Mouse (Mus musculus) intestine, embryonic 16.5 days (tissue): ENCODE results near the gene Cyb5rl. TPM values are rescaled to one million over a fixed set of nuclear protein-coding genes. Genes with fewer than 3 reads are reported as not detected.

Experiments
- ATAC-seq: fragments of 200-750 bp; cut with Nextera tagmentation; 2 replicates; pipeline ENCODE4 v1.8.0; 2017; ENCODE audit warnings: moderate TSS enrichment, moderate library complexity
- H3K27ac ChIP-seq: fragments of 300-500 bp; sonication (generic); 2 replicates; pipeline ENCODE4 v1.5.1; 2014; ENCODE audit warnings: mild to moderate bottlenecking, low read length
- H3K27me3 ChIP-seq: fragments of 300-500 bp; sonication (generic); replicated peaks from 2 replicates; pipeline ENCODE4 v1.6.1; 2014; ENCODE audit warnings: low read length, control low read depth, mixed read lengths; ENCODE audit not compliant: control insufficient read depth, insufficient read depth
- H3K36me3 ChIP-seq: fragments of 300-500 bp; sonication (generic); 2 replicates; pipeline ENCODE4 v1.6.1; 2014; ENCODE audit warnings: low read length, control low read depth; ENCODE audit not compliant: control insufficient read depth, insufficient read depth
- H3K4me1 ChIP-seq: fragments of 300-500 bp; sonication (generic); 2 replicates; pipeline ENCODE4 v1.6.1; 2014; ENCODE audit warnings: low read length, control low read depth, mixed read lengths; ENCODE audit not compliant: control insufficient read depth, insufficient read depth
- H3K4me2 ChIP-seq: fragments of 300-500 bp; sonication (generic); 2 replicates; pipeline ENCODE4 v1.6.1; 2014; ENCODE audit warnings: low read depth, low read length, control low read depth
- H3K4me3 ChIP-seq: fragments of 300-500 bp; sonication (generic); 2 replicates; pipeline ENCODE4 v1.5.1; 2014; ENCODE audit warnings: mild to moderate bottlenecking, low read length
- H3K9ac ChIP-seq: fragments of 300-500 bp; sonication (generic); 2 replicates; pipeline ENCODE4 v1.6.1; 2014; ENCODE audit warnings: low read depth, low read length
- H3K9me3 ChIP-seq: fragments of 300-500 bp; sonication (generic); 2 replicates; pipeline ENCODE4 v1.6.1; 2016; ENCODE audit warnings: low read length, control low read depth; ENCODE audit not compliant: control insufficient read depth
- WGBS: fragments of 180-500 bp; shearing (Covaris S2); extraction: QIAGEN DNeasy Blood & Tissue Kit; methylation state at CpG from one replicate; pipeline ENCODE4 v1.1.7; 2014; 5-methylcytosine and 5-hydroxymethylcytosine counted together
- polyA plus RNA-seq: library from polyadenylated mRNA; unstranded; fragments of >200 nt; fragmentation: Nextera tagmentation; extraction: Ambion mirVana; gene quantifications from 2 replicates; pipeline ENCODE4 v1.2.1, GENCODE M21; 2015

Cyb5rl gene
- polyA plus RNA-seq, 1 experiment from 2014 or later, result 7.2 TPM

DNA sequence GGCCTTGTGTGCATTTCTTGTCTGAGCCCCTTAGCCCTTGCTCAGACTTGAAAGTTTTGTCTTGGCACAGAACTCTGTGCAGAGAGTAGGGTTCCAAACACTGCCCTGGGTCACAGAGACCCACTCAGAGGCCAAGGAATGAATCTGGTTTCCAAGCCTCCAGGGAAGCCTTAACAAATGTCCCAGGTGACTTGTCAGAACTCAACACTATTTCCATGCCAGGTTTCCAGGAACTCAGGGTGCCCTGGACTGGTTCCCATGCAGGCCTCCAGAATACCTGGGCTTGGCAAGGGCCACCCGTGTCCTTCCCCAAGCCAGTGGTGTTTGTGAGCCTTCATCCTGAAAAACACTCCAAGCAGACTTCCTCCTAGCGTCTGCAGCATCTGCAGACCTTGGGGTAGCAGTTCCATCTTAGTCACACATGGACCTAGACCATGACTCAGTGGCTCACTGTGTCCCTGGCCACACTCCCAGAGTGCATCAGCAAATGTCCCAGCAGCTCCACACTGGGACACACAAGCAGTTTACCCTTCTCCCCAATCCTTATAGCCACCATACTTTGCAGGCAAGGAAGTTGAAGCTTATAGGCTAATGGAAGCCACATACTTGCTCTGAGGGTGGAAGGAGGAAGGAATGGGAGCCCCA, 51.1 kb downstream of the Cyb5rl start:
- Histone ChIP-seq H3K4me1 (peaks cover 4% of the 10 kb centered on the region; the same call in 1 of the 2 replicates), H3K9me3 (no peaks in the 10 kb centered on the region), H3K36me3 (no peaks in the 10 kb centered on the region), H3K9ac (no peak overlapping the region), H3K4me3 (no peak overlapping the region), H3K27ac (no peak overlapping the region), H3K27me3 (no peaks in the 10 kb centered on the region), H3K4me2 (no peak overlapping the region)
- WGBS, result 90% methylated on average over 2 of the region's 2 CpGs
- no peak for ATAC-seq

DNA sequence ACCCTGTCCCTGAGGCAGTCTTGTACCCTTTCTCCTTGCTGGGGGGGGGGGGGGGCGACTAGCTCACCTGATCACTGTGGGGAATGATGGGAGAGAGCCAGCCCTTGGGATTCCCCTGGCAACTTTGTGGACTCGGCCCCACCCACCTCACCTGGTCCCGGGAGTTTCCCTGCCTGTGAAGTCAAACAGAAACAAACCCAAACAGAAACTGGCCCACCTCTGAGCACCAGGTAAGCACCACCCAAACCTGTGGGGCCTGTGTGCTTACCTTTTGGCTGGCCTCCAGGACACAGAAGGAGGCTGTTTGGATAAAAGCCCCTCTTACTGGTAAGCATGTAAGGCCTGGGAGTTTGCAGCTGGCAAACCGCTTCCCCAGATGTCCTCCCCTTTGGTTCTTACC, 52.3 kb downstream of the Cyb5rl start:
- no peak for ATAC-seq
- no peaks in the 10 kb centered on the region for H3K9me3 ChIP-seq
- H3K4me1 ChIP-seq, result peaks cover 5% of the 10 kb centered on the region; the same call in 1 of the 2 replicates
- H3K9ac ChIP-seq, result no peak overlapping the region
- 49% methylated on average over 4 of the region's 4 CpGs for WGBS
- H3K27me3 ChIP-seq, result no peaks in the 10 kb centered on the region
- H3K36me3 ChIP-seq, result no peaks in the 10 kb centered on the region
- no peak overlapping the region for H3K4me3 ChIP-seq
- H3K27ac ChIP-seq, result no peak overlapping the region
- no peak overlapping the region for H3K4me2 ChIP-seq

DNA sequence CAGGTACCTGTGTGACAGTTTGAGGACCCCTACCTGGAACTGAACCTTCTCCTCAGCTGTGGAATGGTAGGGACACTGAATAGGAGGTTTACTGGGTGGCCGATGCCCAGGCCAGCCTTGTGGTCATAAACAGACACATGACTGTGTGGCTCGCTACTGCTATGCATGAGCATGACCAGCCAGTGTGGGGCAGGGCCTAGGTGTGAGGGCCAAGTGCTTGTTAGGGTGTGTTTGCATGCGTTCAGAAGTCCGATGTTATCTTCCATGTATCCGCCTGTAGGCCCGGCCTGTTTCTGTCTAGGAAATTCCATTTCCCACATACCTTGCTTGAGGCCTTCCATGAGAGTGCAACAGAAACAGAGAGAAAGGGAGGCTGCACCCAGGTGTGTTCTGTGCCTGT, 53.9 kb downstream of the Cyb5rl start:
- Histone ChIP-seq H3K4me1 (peaks cover 7% of the 10 kb centered on the region; the same call in 1 of the 2 replicates), H3K9ac (no peak overlapping the region), H3K27me3 (no peaks in the 10 kb centered on the region), H3K36me3 (no peaks in the 10 kb centered on the region), H3K9me3 (no peaks in the 10 kb centered on the region), H3K4me3 (no peak overlapping the region), H3K4me2 (no peak overlapping the region), H3K27ac (no peak overlapping the region)
- WGBS, result 69% methylated on average over 6 of the region's 6 CpGs
- ATAC-seq, result peak; percentile 46

- H3K4me3 ChIP-seq, result no peak overlapping the region
- H3K9ac ChIP-seq, result no peak overlapping the region
- peak; percentile 10; the same call in 1 of the 2 replicates for ATAC-seq
- H3K27me3 ChIP-seq, result no peaks in the 10 kb centered on the region
- H3K36me3 ChIP-seq, result no peaks in the 10 kb centered on the region
- H3K4me1 ChIP-seq, result peaks cover 7% of the 10 kb centered on the region; the same call in 1 of the 2 replicates
- no peaks in the 10 kb centered on the region for H3K9me3 ChIP-seq
- no peak overlapping the region for H3K4me2 ChIP-seq
- WGBS, result 57% methylated on average over 12 of the region's 12 CpGs
- H3K27ac ChIP-seq, result no peak overlapping the region
Measured at GRCm38 (mm10) chr4:107121165-107121943, 54.6 kb downstream of the Cyb5rl start.

GRCm38 (mm10) chr4:107124376-107124775, 57.6 kb downstream of the Cyb5rl start:
- Histone ChIP-seq H3K9ac (no peak overlapping the region), H3K4me2 (no peak overlapping the region), H3K4me1 (peaks cover 22% of the 10 kb centered on the region), H3K27me3 (no peaks in the 10 kb centered on the region), H3K27ac (no peak overlapping the region), H3K4me3 (no peak overlapping the region), H3K9me3 (no peaks in the 10 kb centered on the region), H3K36me3 (no peaks in the 10 kb centered on the region)
- WGBS, result 56% methylated on average over 7 of the region's 7 CpGs
- ATAC-seq, result no peak

DNA sequence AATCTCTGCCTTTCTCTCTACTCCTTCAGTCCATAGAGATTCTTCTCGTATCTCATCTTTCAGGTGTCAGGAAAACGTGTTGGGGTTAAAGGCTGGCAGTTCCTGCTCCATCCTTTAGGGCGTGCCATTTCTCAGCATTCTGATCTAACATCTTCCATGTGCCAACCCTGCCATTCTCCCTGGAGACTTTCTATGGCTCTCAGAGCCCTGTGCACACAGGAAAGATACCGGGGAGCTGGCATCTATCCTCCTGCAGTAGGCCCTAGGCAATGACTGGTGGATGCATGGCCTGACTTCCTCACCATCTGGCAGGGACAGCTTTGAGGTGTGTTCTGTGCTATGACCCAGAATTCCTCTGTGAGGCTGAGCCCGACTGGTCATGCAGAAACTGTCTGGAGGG, 58.3 kb downstream of the Cyb5rl start:
- no peak overlapping the region for H3K27ac ChIP-seq
- H3K4me3 ChIP-seq, result no peak overlapping the region
- no peak overlapping the region for H3K4me2 ChIP-seq
- no peak overlapping the region for H3K9ac ChIP-seq
- no peaks in the 10 kb centered on the region for H3K36me3 ChIP-seq
- H3K4me1 ChIP-seq, result peaks cover 22% of the 10 kb centered on the region
- 65% methylated on average over 5 of the region's 5 CpGs for WGBS
- no peak for ATAC-seq
- H3K27me3 ChIP-seq, result no peaks in the 10 kb centered on the region
- no peaks in the 10 kb centered on the region for H3K9me3 ChIP-seq

- no peak for ATAC-seq
- no peaks in the 10 kb centered on the region for H3K9me3 ChIP-seq
- H3K4me2 ChIP-seq, result no peak overlapping the region
- no peak overlapping the region for H3K4me3 ChIP-seq
- H3K9ac ChIP-seq, result 0 out of 2 replicates have a peak overlapping the region, but pooled peaks have one; percentile 6
- H3K27ac ChIP-seq, result no peak overlapping the region
- H3K4me1 ChIP-seq, result peaks cover 18% of the 10 kb centered on the region
- H3K27me3 ChIP-seq, result no peaks in the 10 kb centered on the region
- no peaks in the 10 kb centered on the region for H3K36me3 ChIP-seq
- WGBS, result 62% methylated on average over 10 of the region's 10 CpGs
Measured at GRCm38 (mm10) chr4:107126389-107126788, 59.6 kb downstream of the Cyb5rl start.

DNA sequence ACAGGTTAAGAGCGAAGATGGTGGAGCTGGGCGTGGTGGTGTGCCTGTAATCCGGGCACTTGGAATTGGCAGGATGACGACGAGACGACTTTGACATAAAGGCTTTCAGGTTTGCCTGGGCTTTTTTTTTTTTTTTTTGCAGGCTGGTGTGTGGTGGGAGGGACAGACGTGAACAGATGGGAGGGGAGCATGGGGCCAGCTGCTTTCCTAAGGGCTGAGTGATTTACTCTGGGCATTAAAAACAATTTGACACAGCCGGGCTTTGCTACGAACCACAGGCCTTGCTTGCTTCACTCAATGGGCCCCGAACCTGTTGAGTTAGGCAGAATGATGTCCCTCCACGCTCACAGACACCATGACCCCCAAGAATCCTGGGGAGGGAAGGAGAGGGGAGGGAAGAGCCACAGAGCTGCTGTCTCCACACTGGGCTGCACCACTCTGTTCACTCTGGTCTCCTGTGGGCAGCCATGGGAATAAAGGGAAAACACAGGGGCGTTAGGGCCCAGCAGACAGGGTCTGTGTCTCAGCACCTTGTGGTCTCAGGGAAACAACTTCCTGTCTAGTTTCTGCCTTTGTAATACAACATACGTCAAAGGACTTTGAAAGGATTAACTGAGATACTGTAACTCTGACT, 60.2 kb downstream of the Cyb5rl start:
- Histone ChIP-seq H3K4me2 (no peak overlapping the region), H3K36me3 (no peaks in the 10 kb centered on the region), H3K27ac (peak overlapping the region; percentile 59), H3K4me1 (peaks cover 18% of the 10 kb centered on the region), H3K27me3 (no peaks in the 10 kb centered on the region), H3K9ac (0 out of 2 replicates have a peak overlapping the region, but pooled peaks have one; percentile 33), H3K9me3 (no peaks in the 10 kb centered on the region), H3K4me3 (no peak overlapping the region)
- WGBS, result 52% methylated on average over 13 of the region's 13 CpGs
- no peak for ATAC-seq

GRCm38 (mm10) chr4:107127901-107128669, 61.3 kb downstream of the Cyb5rl start:
- Histone ChIP-seq H3K27ac (peak overlapping the region; percentile 33), H3K27me3 (no peaks in the 10 kb centered on the region), H3K4me2 (peak overlapping the region; percentile 13; the same call in 1 of the 2 replicates), H3K9ac (peak overlapping the region; percentile 41), H3K4me3 (no peak overlapping the region), H3K9me3 (no peaks in the 10 kb centered on the region), H3K36me3 (no peaks in the 10 kb centered on the region), H3K4me1 (peaks cover 18% of the 10 kb centered on the region)
- 41% methylated on average over 13 of the region's 13 CpGs for WGBS
- peak; percentile 42 for ATAC-seq
